Mouse (Mus musculus): ENCODE data around the gene Nfix. TPM values are rescaled to one million over a fixed set of nuclear protein-coding genes. Genes with fewer than 3 reads are reported as not detected.

Nfix gene
- total RNA-seq, 1 experiment = 0.89 TPM

DNA sequence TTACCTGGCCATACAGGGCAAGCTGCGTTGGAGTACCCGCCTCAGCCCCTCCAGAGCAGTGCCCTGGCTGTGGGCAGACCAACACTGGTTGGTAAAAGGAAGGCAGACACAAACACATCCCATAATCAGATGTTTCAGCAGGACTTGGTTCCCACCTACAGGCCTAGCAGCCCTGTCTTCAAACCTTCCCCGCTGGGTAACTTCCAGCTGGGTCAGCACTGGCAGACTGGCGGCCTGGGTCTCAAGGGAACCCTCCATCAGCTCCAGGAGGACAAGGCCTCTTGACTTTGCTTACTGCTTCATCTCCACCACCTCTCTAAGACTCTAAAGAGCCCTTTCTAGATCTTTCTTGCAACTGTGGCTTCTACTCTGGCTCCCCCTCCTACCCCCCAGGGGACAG is 63.6 kb downstream of the Nfix start:
- H3K9me3 ChIP-seq (ENCODE audit: control insufficient read depth, insufficient read depth, low read depth, low read length) = no peaks in the 10 kb centered on the region
- H3K4me3 ChIP-seq (ENCODE audit: insufficient read depth in 1 of 2, low read depth in 1 of 2, low read length in 2 of 2, poor library complexity in 1 of 2, severe bottlenecking in 1 of 2) = no peak overlapping the region
- H3K9ac ChIP-seq (ENCODE audit: insufficient read depth, low read depth, low read length, poor library complexity, severe bottlenecking) = no peak overlapping the region
- TF ChIP-seq MAFK (IDR thresholded peaks at IDR 0.05; ENCODE audit: insufficient read depth, low read depth, low read length) (no peak), ZNF384 (IDR thresholded peaks at IDR 0.05; ENCODE audit: low read depth, low read length) (no peak), HCFC1 (IDR thresholded peaks at IDR 0.05; ENCODE audit: borderline replicate concordance, insufficient read depth, low read length) (no peak), CHD2 (IDR thresholded peaks at IDR 0.05; ENCODE audit: low read depth, low read length) (no peak), ZC3H11A (IDR thresholded peaks at IDR 0.05; ENCODE audit: borderline replicate concordance, low read depth, low read length) (no peak)
- no peak overlapping the region for H3K27ac ChIP-seq (ENCODE audit: insufficient read depth, low read depth, low read length, poor library complexity, severe bottlenecking)
- no peaks in the 10 kb centered on the region for H3K36me3 ChIP-seq (ENCODE audit: control insufficient read depth, insufficient read depth, low read length, poor library complexity, severe bottlenecking)
- peaks cover 0 to 4% of the 10 kb centered on the region in 2 experiments; a peak in 1 of 4 replicates for H3K4me1 ChIP-seq (ENCODE audit: control insufficient read depth in 2 of 2, insufficient read depth in 2 of 2, low read length in 2 of 2, poor library complexity in 1 of 2)
- in situ Hi-C loops (cut with MboI; ENCODE audit: low sequenced_read_pairs in 2 of 2, unreplicated experiment in 2 of 2) = no loop called here
- no peak for DNase-seq (ENCODE audit: low read depth, low spot score)

DNA sequence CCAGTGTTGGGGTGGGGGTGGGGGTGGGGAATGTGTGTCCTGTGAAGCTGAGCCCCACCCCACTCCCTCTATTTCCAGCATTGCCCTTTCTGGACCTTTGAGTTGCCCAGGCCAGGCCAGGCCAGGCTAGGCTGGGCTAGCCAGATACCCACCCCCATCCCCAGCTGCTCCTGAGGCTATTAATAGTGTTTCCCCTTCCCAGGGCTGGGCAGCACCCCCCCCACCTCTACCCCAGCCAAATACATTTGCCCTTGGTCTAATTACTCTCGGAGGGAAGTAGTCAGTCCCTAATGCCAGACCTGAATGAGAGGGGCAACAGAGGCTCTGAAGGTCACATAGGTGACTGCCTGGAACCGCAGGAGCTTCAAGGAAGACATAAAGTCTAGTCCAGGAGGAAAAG is 64.5 kb downstream of the Nfix start:
- DNase-seq (ENCODE audit: low read depth, low spot score) = no peak
- Histone ChIP-seq H3K4me3 (ENCODE audit: insufficient read depth in 1 of 2, low read depth in 1 of 2, low read length in 2 of 2, poor library complexity in 1 of 2, severe bottlenecking in 1 of 2) (no peak overlapping the region), H3K36me3 (ENCODE audit: control insufficient read depth, insufficient read depth, low read length, poor library complexity, severe bottlenecking) (no peaks in the 10 kb centered on the region), H3K9ac (ENCODE audit: insufficient read depth, low read depth, low read length, poor library complexity, severe bottlenecking) (no peak overlapping the region), H3K4me1 (ENCODE audit: control insufficient read depth in 2 of 2, insufficient read depth in 2 of 2, low read length in 2 of 2, poor library complexity in 1 of 2) (peaks cover 2 to 5% of the 10 kb centered on the region in 2 experiments; a peak in 2 of 4 replicates), H3K27ac (ENCODE audit: insufficient read depth, low read depth, low read length, poor library complexity, severe bottlenecking) (no peak overlapping the region), H3K9me3 (ENCODE audit: control insufficient read depth, insufficient read depth, low read depth, low read length) (no peaks in the 10 kb centered on the region)
- in situ Hi-C loops (cut with MboI; ENCODE audit: low sequenced_read_pairs in 2 of 2, unreplicated experiment in 2 of 2) = no loop called here
- TF ChIP-seq HCFC1 (IDR thresholded peaks at IDR 0.05; ENCODE audit: borderline replicate concordance, insufficient read depth, low read length) (no peak), ZC3H11A (IDR thresholded peaks at IDR 0.05; ENCODE audit: borderline replicate concordance, low read depth, low read length) (no peak), CHD2 (IDR thresholded peaks at IDR 0.05; ENCODE audit: low read depth, low read length) (no peak), ZNF384 (IDR thresholded peaks at IDR 0.05; ENCODE audit: low read depth, low read length) (no peak), MAFK (IDR thresholded peaks at IDR 0.05; ENCODE audit: insufficient read depth, low read depth, low read length) (no peak)

DNA sequence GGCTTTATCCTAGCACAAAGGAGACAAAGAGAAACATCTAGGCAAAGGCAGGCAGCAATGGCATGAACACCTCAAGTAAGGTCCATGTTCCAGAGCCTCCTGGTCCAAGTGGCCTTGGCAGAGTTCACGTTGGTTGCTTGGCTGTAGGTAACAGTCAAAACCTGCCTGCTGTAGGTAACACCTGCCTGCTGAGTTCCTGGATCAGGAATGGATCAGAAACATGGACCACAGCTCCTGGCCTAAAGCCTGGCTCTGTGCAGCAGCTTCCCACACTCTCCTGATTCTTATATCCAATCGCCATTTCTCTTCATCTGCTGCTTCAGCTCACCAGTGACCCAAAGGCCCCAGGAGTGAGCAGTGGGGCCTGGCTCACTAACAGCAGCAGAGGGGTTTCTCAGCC is 65.5 kb downstream of the Nfix start:
- no peaks in the 10 kb centered on the region for H3K36me3 ChIP-seq (ENCODE audit: control insufficient read depth, insufficient read depth, low read length, poor library complexity, severe bottlenecking)
- in situ Hi-C loops (cut with MboI; ENCODE audit: low sequenced_read_pairs in 2 of 2, unreplicated experiment in 2 of 2) = no loop called here
- TF ChIP-seq CHD2 (IDR thresholded peaks at IDR 0.05; ENCODE audit: low read depth, low read length) = no peak
- H3K9me3 ChIP-seq (ENCODE audit: control insufficient read depth, insufficient read depth, low read depth, low read length) = no peaks in the 10 kb centered on the region
- H3K4me1 ChIP-seq (ENCODE audit: control insufficient read depth in 2 of 2, insufficient read depth in 2 of 2, low read length in 2 of 2, poor library complexity in 1 of 2) = peaks cover 5 to 10% of the 10 kb centered on the region in 2 experiments; a peak in 2 of 4 replicates
- no peak for DNase-seq (ENCODE audit: low read depth, low spot score)
- H3K9ac ChIP-seq (ENCODE audit: insufficient read depth, low read depth, low read length, poor library complexity, severe bottlenecking) = no peak overlapping the region
- H3K27ac ChIP-seq (ENCODE audit: insufficient read depth, low read depth, low read length, poor library complexity, severe bottlenecking) = no peak overlapping the region
- H3K4me3 ChIP-seq (ENCODE audit: insufficient read depth in 1 of 2, low read depth in 1 of 2, low read length in 2 of 2, poor library complexity in 1 of 2, severe bottlenecking in 1 of 2) = no peak overlapping the region

DNA sequence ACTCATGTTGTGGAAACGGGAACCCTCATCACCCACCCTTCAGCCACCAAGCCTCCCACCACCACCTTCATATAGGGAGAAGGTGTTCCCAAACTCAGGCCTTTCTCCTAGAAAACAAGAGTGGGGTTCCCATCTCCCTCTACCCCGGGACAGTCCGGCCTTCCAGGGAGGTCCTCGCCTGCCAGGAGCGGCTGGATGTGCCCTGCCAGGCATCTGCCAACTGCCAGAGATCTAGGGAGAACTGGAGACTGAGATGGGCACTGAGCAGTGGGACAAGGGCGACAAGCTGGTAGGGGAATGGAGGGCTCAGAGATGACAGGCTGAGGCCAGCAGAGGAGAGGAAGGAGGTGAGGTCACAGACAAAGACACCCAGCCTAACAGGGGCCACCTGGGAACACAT is 66.2 kb downstream of the Nfix start:
- H3K4me1 ChIP-seq (ENCODE audit: control insufficient read depth in 2 of 2, insufficient read depth in 2 of 2, low read length in 2 of 2, poor library complexity in 1 of 2) = peaks cover 5 to 10% of the 10 kb centered on the region in 2 experiments; a peak in 2 of 4 replicates
- no peaks in the 10 kb centered on the region for H3K36me3 ChIP-seq (ENCODE audit: control insufficient read depth, insufficient read depth, low read length, poor library complexity, severe bottlenecking)
- no peak for DNase-seq (ENCODE audit: low read depth, low spot score)
- TF ChIP-seq HCFC1 (IDR thresholded peaks at IDR 0.05; ENCODE audit: borderline replicate concordance, insufficient read depth, low read length) (no peak), CHD2 (IDR thresholded peaks at IDR 0.05; ENCODE audit: low read depth, low read length) (no peak), MAFK (IDR thresholded peaks at IDR 0.05; ENCODE audit: insufficient read depth, low read depth, low read length) (no peak), ZC3H11A (IDR thresholded peaks at IDR 0.05; ENCODE audit: borderline replicate concordance, low read depth, low read length) (no peak), ZNF384 (IDR thresholded peaks at IDR 0.05; ENCODE audit: low read depth, low read length) (no peak)
- H3K27ac ChIP-seq (ENCODE audit: insufficient read depth, low read depth, low read length, poor library complexity, severe bottlenecking) = no peak overlapping the region
- H3K4me3 ChIP-seq (ENCODE audit: insufficient read depth in 1 of 2, low read depth in 1 of 2, low read length in 2 of 2, poor library complexity in 1 of 2, severe bottlenecking in 1 of 2) = no peak overlapping the region
- in situ Hi-C loops (cut with MboI; ENCODE audit: low sequenced_read_pairs in 2 of 2, unreplicated experiment in 2 of 2) = no loop called here
- no peaks in the 10 kb centered on the region for H3K9me3 ChIP-seq (ENCODE audit: control insufficient read depth, insufficient read depth, low read depth, low read length)
- no peak overlapping the region for H3K9ac ChIP-seq (ENCODE audit: insufficient read depth, low read depth, low read length, poor library complexity, severe bottlenecking)

DNA sequence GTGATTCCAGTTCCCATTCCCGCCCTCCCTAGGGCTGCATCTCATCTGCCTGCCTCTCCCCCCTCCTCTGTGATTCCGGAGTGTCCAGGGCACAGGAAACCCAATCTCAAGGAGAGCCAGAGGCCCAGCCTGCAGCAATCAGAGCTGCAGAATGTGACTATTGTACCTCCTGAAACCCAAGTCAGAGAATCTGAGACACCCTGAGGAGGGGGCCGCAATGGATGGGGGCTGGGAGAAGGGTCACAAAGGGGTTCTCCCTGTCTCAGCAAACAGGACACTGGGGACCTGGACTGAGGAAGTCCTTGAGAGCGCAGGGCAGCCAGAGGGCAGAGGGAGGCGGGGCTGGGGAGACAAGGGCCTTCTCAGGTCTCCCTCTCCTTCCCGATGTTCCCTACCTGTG is 67.1 kb downstream of the Nfix start:
- DNase-seq (ENCODE audit: low read depth, low spot score) = no peak
- TF ChIP-seq CHD2 (IDR thresholded peaks at IDR 0.05; ENCODE audit: low read depth, low read length) (no peak), ZNF384 (IDR thresholded peaks at IDR 0.05; ENCODE audit: low read depth, low read length) (no peak), ZC3H11A (IDR thresholded peaks at IDR 0.05; ENCODE audit: borderline replicate concordance, low read depth, low read length) (no peak), MAFK (IDR thresholded peaks at IDR 0.05; ENCODE audit: insufficient read depth, low read depth, low read length) (no peak), HCFC1 (IDR thresholded peaks at IDR 0.05; ENCODE audit: borderline replicate concordance, insufficient read depth, low read length) (no peak)
- Histone ChIP-seq H3K4me3 (ENCODE audit: insufficient read depth in 1 of 2, low read depth in 1 of 2, low read length in 2 of 2, poor library complexity in 1 of 2, severe bottlenecking in 1 of 2) (no peak overlapping the region), H3K9me3 (ENCODE audit: control insufficient read depth, insufficient read depth, low read depth, low read length) (no peaks in the 10 kb centered on the region), H3K27ac (ENCODE audit: insufficient read depth, low read depth, low read length, poor library complexity, severe bottlenecking) (no peak overlapping the region), H3K9ac (ENCODE audit: insufficient read depth, low read depth, low read length, poor library complexity, severe bottlenecking) (no peak overlapping the region), H3K36me3 (ENCODE audit: control insufficient read depth, insufficient read depth, low read length, poor library complexity, severe bottlenecking) (no peaks in the 10 kb centered on the region), H3K4me1 (ENCODE audit: control insufficient read depth in 2 of 2, insufficient read depth in 2 of 2, low read length in 2 of 2, poor library complexity in 1 of 2) (peaks cover 5 to 10% of the 10 kb centered on the region in 2 experiments; a peak in 2 of 4 replicates)
- in situ Hi-C loops (cut with MboI; ENCODE audit: low sequenced_read_pairs in 2 of 2, unreplicated experiment in 2 of 2) = no loop called here

All from ES-E14 (cell line).